Mouse (Mus musculus): Measurements from ENCODE around the gene Fzd1.

GRCm38 (mm10) chr5:4776495-4776894 is 18.7 kb upstream of the Fzd1 start:
- TF ChIP-seq CTCF (IDR thresholded peaks at IDR 0.05; ENCODE audit: extremely low read depth, insufficient read depth, insufficient read length, insufficient replicate concordance) (no peak), POLR2A (IDR thresholded peaks at IDR 0.05; ENCODE audit: low read depth, low read length) (no peak)

Measured in spleen, adult 2 months (tissue).